Mouse (Mus musculus): ENCODE results near the gene Btbd7. TPM values are rescaled to one million over a fixed set of nuclear protein-coding genes. Genes with fewer than 3 reads are reported as not detected.

The Btbd7 gene
- total and polyA plus RNA-seq, 2 experiments from 2014 or later: 7.0 to 37.8 TPM

- H3K36me3 ChIP-seq (ENCODE audit: insufficient read depth): no peaks in the 10 kb centered on the region
- DNase-seq: no peak
- H3K4me2 ChIP-seq (ENCODE audit: low read depth): no peak overlapping the region
- no peak for TF ChIP-seq CTCF (IDR thresholded peaks at IDR 0.05; ENCODE audit: low read depth)
- 93% methylated on average over 1 of the region's 1 CpGs for WGBS
- no peak overlapping the region for H3K27ac ChIP-seq (ENCODE audit: low read depth, low read length)
- H3K4me3 ChIP-seq (ENCODE audit: low read depth, low read length): no peak overlapping the region
- no peaks in the 10 kb centered on the region for H3K27me3 ChIP-seq (ENCODE audit: insufficient read depth, low read length)
- no peaks in the 10 kb centered on the region for H3K9me3 ChIP-seq (ENCODE audit: low read length)
- no peak overlapping the region for H3K9ac ChIP-seq
- no peaks in the 10 kb centered on the region for H3K4me1 ChIP-seq (ENCODE audit: insufficient read depth)
- ATAC-seq: no peak
Measured at GRCm38 (mm10) chr12:102831888-102832287, 46.4 kb downstream of the Btbd7 start.

- H3K4me3 ChIP-seq (ENCODE audit: low read depth, low read length): no peak overlapping the region
- no peak overlapping the region for H3K27ac ChIP-seq (ENCODE audit: low read depth, low read length)
- 78% methylated on average over 1 of the region's 1 CpGs for WGBS
- no peak for TF ChIP-seq CTCF (IDR thresholded peaks at IDR 0.05; ENCODE audit: low read depth)
- no peak for DNase-seq
- H3K9ac ChIP-seq: no peak overlapping the region
- no peak for ATAC-seq
- H3K4me2 ChIP-seq (ENCODE audit: low read depth): no peak overlapping the region
- no peaks in the 10 kb centered on the region for H3K36me3 ChIP-seq (ENCODE audit: insufficient read depth)
- no peaks in the 10 kb centered on the region for H3K9me3 ChIP-seq (ENCODE audit: low read length)
- H3K27me3 ChIP-seq (ENCODE audit: insufficient read depth, low read length): no peaks in the 10 kb centered on the region
- no peaks in the 10 kb centered on the region for H3K4me1 ChIP-seq (ENCODE audit: insufficient read depth)
Measured at GRCm38 (mm10) chr12:102827119-102827518, 51.2 kb downstream of the Btbd7 start.

- 91% methylated on average over 1 of the region's 1 CpGs for WGBS
- Histone ChIP-seq H3K27me3 (ENCODE audit: insufficient read depth, low read length) (no peaks in the 10 kb centered on the region), H3K4me3 (ENCODE audit: low read depth, low read length) (no peak overlapping the region), H3K4me2 (ENCODE audit: low read depth) (no peak overlapping the region), H3K36me3 (ENCODE audit: insufficient read depth) (no peaks in the 10 kb centered on the region), H3K9ac (no peak overlapping the region), H3K27ac (ENCODE audit: low read depth, low read length) (no peak overlapping the region), H3K4me1 (ENCODE audit: insufficient read depth) (no peaks in the 10 kb centered on the region), H3K9me3 (ENCODE audit: low read length) (no peaks in the 10 kb centered on the region)
- DNase-seq (no peak), ATAC-seq (no peak)
- no peak for TF ChIP-seq CTCF (IDR thresholded peaks at IDR 0.05; ENCODE audit: low read depth)
Measured at GRCm38 (mm10) chr12:102826399-102826798, 51.9 kb downstream of the Btbd7 start.

GRCm38 (mm10) chr12:102814858-102815257 lies 63.4 kb downstream of the Btbd7 start:
- TF ChIP-seq CTCF (IDR thresholded peaks at IDR 0.05; ENCODE audit: low read depth): no peak
- DNase-seq (no peak), ATAC-seq (no peak)
- peaks cover 11% of the 10 kb centered on the region; the same call in 1 of the 2 replicates for H3K36me3 ChIP-seq (ENCODE audit: insufficient read depth)
- no peak overlapping the region for H3K27ac ChIP-seq (ENCODE audit: low read depth, low read length)
- 64% methylated on average over 1 of the region's 1 CpGs for WGBS
- H3K9ac ChIP-seq: no peak overlapping the region
- no peak overlapping the region for H3K4me2 ChIP-seq (ENCODE audit: low read depth)
- no peaks in the 10 kb centered on the region for H3K27me3 ChIP-seq (ENCODE audit: insufficient read depth, low read length)
- H3K4me1 ChIP-seq (ENCODE audit: insufficient read depth): no peaks in the 10 kb centered on the region
- H3K4me3 ChIP-seq (ENCODE audit: low read depth, low read length): no peak overlapping the region
- H3K9me3 ChIP-seq (ENCODE audit: low read length): no peaks in the 10 kb centered on the region

- DNase-seq (no peak), ATAC-seq (no peak)
- WGBS: 100% methylated on average over 2 of the region's 2 CpGs
- no peaks in the 10 kb centered on the region for H3K9me3 ChIP-seq (ENCODE audit: low read length)
- H3K27me3 ChIP-seq (ENCODE audit: insufficient read depth, low read length): no peaks in the 10 kb centered on the region
- H3K27ac ChIP-seq (ENCODE audit: low read depth, low read length): no peak overlapping the region
- peaks cover 10% of the 10 kb centered on the region; the same call in 1 of the 2 replicates for H3K36me3 ChIP-seq (ENCODE audit: insufficient read depth)
- H3K4me3 ChIP-seq (ENCODE audit: low read depth, low read length): no peak overlapping the region
- no peaks in the 10 kb centered on the region for H3K4me1 ChIP-seq (ENCODE audit: insufficient read depth)
- H3K9ac ChIP-seq: no peak overlapping the region
- H3K4me2 ChIP-seq (ENCODE audit: low read depth): no peak overlapping the region
- TF ChIP-seq CTCF (IDR thresholded peaks at IDR 0.05; ENCODE audit: low read depth): no peak
Measured at GRCm38 (mm10) chr12:102799528-102799927, 78.7 kb downstream of the Btbd7 start.

GRCm38 (mm10) chr12:102787927-102788326 lies 90.3 kb downstream of the Btbd7 start:
- Histone ChIP-seq H3K9me3 (ENCODE audit: low read length) (no peaks in the 10 kb centered on the region), H3K4me2 (ENCODE audit: low read depth) (no peak overlapping the region), H3K27me3 (ENCODE audit: insufficient read depth, low read length) (no peaks in the 10 kb centered on the region), H3K36me3 (ENCODE audit: insufficient read depth) (peaks cover 63% of the 10 kb centered on the region), H3K9ac (no peak overlapping the region), H3K4me1 (ENCODE audit: insufficient read depth) (no peaks in the 10 kb centered on the region), H3K27ac (ENCODE audit: low read depth, low read length) (no peak overlapping the region), H3K4me3 (ENCODE audit: low read depth, low read length) (no peak overlapping the region)
- ATAC-seq: no peak
- 92% methylated on average over 7 of the region's 7 CpGs for WGBS
- TF ChIP-seq CTCF (IDR thresholded peaks at IDR 0.05; ENCODE audit: low read depth): no peak
- no peak for DNase-seq

GRCm38 (mm10) chr12:102785593-102785985 lies 92.7 kb downstream of the Btbd7 start:
- Histone ChIP-seq H3K9me3 (ENCODE audit: low read length) (no peaks in the 10 kb centered on the region), H3K9ac (no peak overlapping the region), H3K27ac (ENCODE audit: low read depth, low read length) (no peak overlapping the region), H3K4me2 (ENCODE audit: low read depth) (no peak overlapping the region), H3K36me3 (ENCODE audit: insufficient read depth) (peaks cover 45% of the 10 kb centered on the region), H3K4me3 (ENCODE audit: low read depth, low read length) (no peak overlapping the region), H3K27me3 (ENCODE audit: insufficient read depth, low read length) (no peaks in the 10 kb centered on the region), H3K4me1 (ENCODE audit: insufficient read depth) (no peaks in the 10 kb centered on the region)
- no peak for TF ChIP-seq CTCF (IDR thresholded peaks at IDR 0.05; ENCODE audit: low read depth)
- ATAC-seq (no peak), DNase-seq (no peak)
- 80% methylated on average over 5 of the region's 5 CpGs for WGBS
